Comparison of ENCODE assay signal across 12 mouse cellular contexts in the genomic region with DNA sequence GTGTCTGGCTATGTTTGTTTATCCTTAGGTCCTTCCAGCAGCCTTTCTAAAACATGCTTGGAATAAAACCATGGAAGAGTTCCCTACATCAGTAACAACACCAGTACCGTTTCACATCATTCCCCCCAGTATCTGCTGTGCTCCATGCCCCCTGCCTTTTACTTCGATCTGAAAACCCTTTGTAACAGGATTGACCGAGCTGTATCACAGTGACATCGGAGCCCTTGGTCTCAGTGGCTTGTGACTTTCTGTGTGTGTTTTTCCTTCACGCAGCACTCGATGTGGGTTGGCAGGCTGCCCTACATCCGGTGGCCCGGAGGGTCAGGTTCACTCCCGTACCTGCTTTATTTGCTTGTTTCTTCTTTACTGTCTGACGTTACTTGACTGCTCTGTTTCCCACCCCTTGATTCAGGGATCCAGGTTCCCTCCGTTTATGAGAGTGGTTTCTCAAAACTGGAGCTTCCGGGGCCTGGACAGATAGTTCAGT.
DNase-seq lines count a peak whose midpoint lies in the region; ATAC-seq lines count a peak whose summit lies in the region.
"Had no signal": no experiment of that assay in that cellular context is flagged by ENCODE, and none has a peak within 500 bp of the region (broad histone marks: within the 10 kb centered on the region; RNA-seq: fewer than 3 reads in every experiment).

No protein-coding gene starts in this region.

- peak overlapping the region; percentile 74 for H3K27ac ChIP-seq in limb, embryonic 12.5 days
- H3K27ac ChIP-seq: embryonic facial prominence, embryonic 12.5 days; liver, embryonic 12.5 days had no signal

- no peak overlapping the region for H3K4me2 ChIP-seq in limb, embryonic 12.5 days
- H3K4me2 ChIP-seq: embryonic facial prominence, embryonic 12.5 days; liver, embryonic 12.5 days had no signal

- H3K4me1 ChIP-seq in limb, embryonic 12.5 days (replicated peaks), result peaks cover 19% of the 10 kb centered on the region
- H3K4me1 ChIP-seq: embryonic facial prominence, embryonic 12.5 days; liver, embryonic 12.5 days had no signal

- 67% methylated on average over 12 of the region's 12 CpGs for WGBS in limb, embryonic 12.5 days

- H3K9me3 ChIP-seq in limb, embryonic 12.5 days, result peaks cover 5% of the 10 kb centered on the region; the same call in 1 of the 2 replicates
- H3K9me3 ChIP-seq: embryonic facial prominence, embryonic 12.5 days; liver, embryonic 12.5 days had no signal

- H3K27me3 ChIP-seq in limb, embryonic 12.5 days, result no peaks in the 10 kb centered on the region
- H3K27me3 ChIP-seq: embryonic facial prominence, embryonic 12.5 days; liver, embryonic 12.5 days had no signal

- no peak overlapping the region for H3K4me3 ChIP-seq in limb, embryonic 12.5 days (replicated peaks)
- H3K4me3 ChIP-seq: embryonic facial prominence, embryonic 12.5 days; liver, embryonic 12.5 days had no signal

- no peaks in the 10 kb centered on the region for H3K36me3 ChIP-seq in limb, embryonic 12.5 days
- H3K36me3 ChIP-seq: embryonic facial prominence, embryonic 12.5 days; liver, embryonic 12.5 days had no signal

- H3K9ac ChIP-seq in limb, embryonic 12.5 days (replicated peaks), result no peak overlapping the region
- H3K9ac ChIP-seq: embryonic facial prominence, embryonic 12.5 days; liver, embryonic 12.5 days had no signal

- peak; percentile 90 for DNase-seq in heart, adult 11 months
- no peak for DNase-seq in heart, adult 8-10 months (ENCODE audit: low spot score)
- peak; percentile 29 to 32 for DNase-seq in kidney, postnatal 4 days
- DNase-seq in kidney, adult 18-20 months, result no peak
- peak; percentile 58 to 64 for DNase-seq in cerebellum, postnatal 10 days
- DNase-seq in spleen, postnatal 10 days (ENCODE audit: low spot score in 2 of 2), result no peak
- DNase-seq in thymus, postnatal 14 days, result no peak
- DNase-seq: kidney, postnatal 14 days had no signal

- ATAC-seq in limb, embryonic 12.5 days (ENCODE audit: insufficient number of reproducible peaks, insufficient read depth, low FRiP score, low TSS enrichment, low read depth), result no peak
- ATAC-seq: CD4-positive, CD25-positive, alpha-beta regulatory T cell, adult 4 months; liver, embryonic 12.5 days had no signal

Comparison
In these comparisons a context has a peak if more than half of its experiments do, and no peak if none do; other contexts are left out.
1. DNase-seq: peak in heart, adult 11 months (single experiment), kidney, postnatal 4 days (2 of 2) and cerebellum, postnatal 10 days (2 of 2); none in heart, adult 8-10 months (single experiment), kidney, adult 18-20 months (single experiment), spleen, postnatal 10 days (0 of 2) and thymus, postnatal 14 days (single experiment).